Mouse (Mus musculus) ES-Bruce4 (cell line): ENCODE results near the gene Tmem120a. TPM values are rescaled to one million over a fixed set of nuclear protein-coding genes. Genes with fewer than 3 reads are reported as not detected.

Experiments
- H3K27ac ChIP-seq: 2 replicates; pipeline ENCODE4 v1.5.1; 2012; ENCODE audit warnings: low read length, inconsistent platforms; ENCODE audit not compliant: insufficient read depth
- H3K27me3 ChIP-seq: 2 replicates; pipeline ENCODE4 v1.6.1; 2012; ENCODE audit warnings: mild to moderate bottlenecking, low read length, inconsistent platforms; ENCODE audit not compliant: control insufficient read depth, poor library complexity, insufficient read depth, severe bottlenecking
- H3K36me3 ChIP-seq: 2 replicates; pipeline ENCODE4 v1.6.1; 2012; ENCODE audit warnings: inconsistent platforms, mild to moderate bottlenecking, low read length, moderate library complexity; ENCODE audit not compliant: control insufficient read depth, poor library complexity, insufficient read depth, severe bottlenecking
- H3K4me1 ChIP-seq: one replicate; pipeline ENCODE4 v1.8.1; 2011; ENCODE audit warnings: low read length; ENCODE audit not compliant: control insufficient read depth, insufficient read depth
- H3K4me3 ChIP-seq: 2 replicates; pipeline ENCODE4 v1.5.1; 2011; ENCODE audit warnings: low read depth, mild to moderate bottlenecking, low read length
- H3K9ac ChIP-seq: 2 replicates; pipeline ENCODE4 v1.6.1; 2012; ENCODE audit warnings: low read depth, mild to moderate bottlenecking, inconsistent platforms; ENCODE audit not compliant: poor library complexity, severe bottlenecking
- H3K9me3 ChIP-seq: replicated peaks from 2 replicates; pipeline ENCODE4 v1.6.1; 2012; ENCODE audit warnings: mild to moderate bottlenecking, low read length, inconsistent platforms; ENCODE audit not compliant: control insufficient read depth, poor library complexity, insufficient read depth, severe bottlenecking
- CTCF ChIP-seq: IDR thresholded peaks from one replicate; pipeline ENCODE4 v1.8.1; 2011; ENCODE audit warnings: low read depth, low read length
- EP300 ChIP-seq: IDR thresholded peaks from 2 replicates; pipeline ENCODE4 v1.6.1; 2011; ENCODE audit warnings: low read depth, low read length; ENCODE audit not compliant: insufficient read depth
- POLR2A ChIP-seq: IDR thresholded peaks from one replicate; pipeline ENCODE4 v1.8.1; 2011; ENCODE audit warnings: low read length; ENCODE audit not compliant: insufficient read depth
- polyA plus RNA-seq: library from polyadenylated mRNA; stranded (reverse); fragments of >200 nt; gene quantifications from 2 replicates; pipeline ENCODE4 v1.2.4, GENCODE M21; 2011; ENCODE audit warnings: low read depth; ENCODE audit not compliant: missing spikeins, insufficient read depth, insufficient read length

Tmem120a gene
- polyA plus RNA-seq, 1 experiment, result 63.7 TPM

GRCm38 (mm10) chr5:135725391-135725841, 18.8 kb downstream of the Tmem120a start:
- no peaks in the 10 kb centered on the region for H3K27me3 ChIP-seq
- H3K27ac ChIP-seq, result no peak overlapping the region
- H3K9me3 ChIP-seq, result no peaks in the 10 kb centered on the region
- no peaks in the 10 kb centered on the region for H3K36me3 ChIP-seq
- no peak overlapping the region for H3K9ac ChIP-seq
- TF ChIP-seq EP300 (no peak), POLR2A (no peak), CTCF (no peak)
- no peak overlapping the region for H3K4me3 ChIP-seq
- H3K4me1 ChIP-seq, result peaks cover 6% of the 10 kb centered on the region

DNA sequence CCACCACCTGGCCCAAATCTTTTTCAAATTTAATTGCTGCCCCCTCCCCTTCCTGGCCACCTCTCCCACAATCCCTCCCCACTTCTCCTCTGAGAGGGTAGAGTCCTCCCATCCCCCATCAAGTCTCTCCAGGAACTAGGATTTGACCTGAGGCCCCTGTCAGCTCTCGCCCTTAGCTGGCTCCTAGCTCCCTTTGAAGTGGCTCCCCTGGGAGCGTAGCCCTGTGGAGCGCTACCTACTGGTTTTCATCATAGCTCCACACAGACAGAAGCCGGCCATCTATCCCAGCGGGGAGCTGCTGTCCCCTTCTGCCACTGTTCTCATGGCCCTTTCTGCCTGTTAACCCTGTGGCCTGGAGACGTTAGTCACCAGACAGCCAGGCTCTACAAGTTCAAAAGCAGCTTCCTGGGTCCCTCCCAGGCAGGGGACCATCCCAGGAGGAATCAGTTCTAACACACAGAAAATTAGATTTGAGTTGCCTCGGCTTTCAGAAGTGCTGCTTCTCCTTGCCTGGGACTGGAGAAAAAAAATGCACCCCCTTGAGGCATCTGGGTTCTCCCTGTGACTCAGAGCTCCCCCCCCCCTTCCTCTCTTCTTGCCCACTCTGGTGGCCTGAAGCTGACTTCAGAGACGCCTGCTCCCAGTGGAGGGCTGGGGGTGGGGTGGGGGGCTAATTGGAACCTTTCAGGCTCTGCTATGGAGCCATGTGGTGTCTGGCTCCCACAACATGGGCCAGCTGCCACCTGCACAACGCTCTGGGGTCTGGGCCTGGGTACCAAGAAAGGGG, 19.5 kb downstream of the Tmem120a start:
- Histone ChIP-seq H3K4me1 (peaks cover 6% of the 10 kb centered on the region), H3K9ac (no peak overlapping the region), H3K36me3 (no peaks in the 10 kb centered on the region)

GRCm38 (mm10) chr5:135723165-135723751, 21.0 kb downstream of the Tmem120a start:
- H3K27me3 ChIP-seq, result no peaks in the 10 kb centered on the region
- H3K27ac ChIP-seq, result no peak overlapping the region
- no peaks in the 10 kb centered on the region for H3K9me3 ChIP-seq
- H3K4me1 ChIP-seq, result peaks cover 6% of the 10 kb centered on the region
- no peak for TF ChIP-seq CTCF
- TF ChIP-seq POLR2A, result no peak
- no peak for TF ChIP-seq EP300
- no peak overlapping the region for H3K4me3 ChIP-seq
- no peak overlapping the region for H3K9ac ChIP-seq
- H3K36me3 ChIP-seq, result no peaks in the 10 kb centered on the region

More for the DNA sequence above, 19.5 kb downstream of the Tmem120a start:
- H3K27me3 ChIP-seq, result no peaks in the 10 kb centered on the region
- no peak overlapping the region for H3K27ac ChIP-seq
- H3K4me3 ChIP-seq, result no peak overlapping the region
- H3K9me3 ChIP-seq, result no peaks in the 10 kb centered on the region
- TF ChIP-seq CTCF (no peak), POLR2A (no peak), EP300 (no peak)

- no peak overlapping the region for H3K4me3 ChIP-seq
- peaks cover 6% of the 10 kb centered on the region for H3K4me1 ChIP-seq
- no peak overlapping the region for H3K27ac ChIP-seq
- H3K9ac ChIP-seq, result no peak overlapping the region
- TF ChIP-seq POLR2A (no peak), CTCF (no peak), EP300 (no peak)
- no peaks in the 10 kb centered on the region for H3K9me3 ChIP-seq
- no peaks in the 10 kb centered on the region for H3K36me3 ChIP-seq
- H3K27me3 ChIP-seq, result no peaks in the 10 kb centered on the region
Observed at GRCm38 (mm10) chr5:135722121-135722520, 22.1 kb downstream of the Tmem120a start.

DNA sequence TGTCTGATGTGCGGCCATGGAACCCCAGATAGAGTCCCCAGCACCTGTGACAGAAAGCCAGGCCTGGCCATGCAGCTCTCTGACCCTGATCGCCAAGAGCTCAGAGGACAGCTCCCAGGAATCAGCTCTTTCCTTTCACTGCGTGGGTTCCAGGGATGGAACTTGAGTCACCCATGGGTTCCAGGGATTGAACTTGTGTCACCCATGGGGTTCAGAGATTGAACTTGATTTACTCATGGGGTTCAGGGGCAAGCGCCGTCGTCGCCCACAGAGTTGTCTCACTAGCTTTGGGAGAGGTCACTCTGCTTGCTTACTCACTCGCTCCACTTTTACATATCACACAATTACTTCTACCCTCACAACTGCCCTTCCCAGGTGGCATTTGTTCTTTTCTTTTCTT, 23.2 kb downstream of the Tmem120a start:
- no peak overlapping the region for H3K27ac ChIP-seq
- H3K4me3 ChIP-seq, result no peak overlapping the region
- H3K9ac ChIP-seq, result no peak overlapping the region
- no peaks in the 10 kb centered on the region for H3K27me3 ChIP-seq
- no peak for TF ChIP-seq CTCF
- TF ChIP-seq EP300, result no peak
- TF ChIP-seq POLR2A, result no peak
- no peaks in the 10 kb centered on the region for H3K36me3 ChIP-seq
- H3K4me1 ChIP-seq, result peaks cover 6% of the 10 kb centered on the region
- no peaks in the 10 kb centered on the region for H3K9me3 ChIP-seq

DNA sequence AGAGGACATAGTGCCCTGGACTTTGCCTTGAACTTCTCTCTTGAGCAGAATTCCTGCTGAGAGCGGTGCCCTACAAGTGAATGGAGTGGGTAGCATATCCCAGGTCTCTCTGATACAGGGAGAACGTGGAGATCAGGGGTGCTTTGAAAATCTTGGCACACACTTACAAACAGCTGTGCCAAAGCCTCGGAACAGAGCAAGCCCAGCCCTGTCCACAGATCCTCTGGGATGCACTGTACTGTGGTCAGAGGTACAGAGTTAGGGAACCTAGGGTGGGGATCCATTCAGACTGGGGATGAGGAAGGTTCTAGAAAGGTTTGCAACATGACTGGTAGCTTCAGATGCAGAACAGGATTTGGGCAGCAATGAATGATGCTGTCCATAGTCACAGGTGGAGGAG, 24.1 kb downstream of the Tmem120a start:
- no peak overlapping the region for H3K9ac ChIP-seq
- H3K4me3 ChIP-seq, result no peak overlapping the region
- TF ChIP-seq POLR2A (no peak), EP300 (no peak), CTCF (no peak)
- H3K9me3 ChIP-seq, result no peaks in the 10 kb centered on the region
- H3K27me3 ChIP-seq, result no peaks in the 10 kb centered on the region
- no peaks in the 10 kb centered on the region for H3K36me3 ChIP-seq
- peaks cover 5% of the 10 kb centered on the region for H3K4me1 ChIP-seq
- no peak overlapping the region for H3K27ac ChIP-seq
